12 mouse cellular contexts compared by ENCODE assay signal in the genomic region with DNA sequence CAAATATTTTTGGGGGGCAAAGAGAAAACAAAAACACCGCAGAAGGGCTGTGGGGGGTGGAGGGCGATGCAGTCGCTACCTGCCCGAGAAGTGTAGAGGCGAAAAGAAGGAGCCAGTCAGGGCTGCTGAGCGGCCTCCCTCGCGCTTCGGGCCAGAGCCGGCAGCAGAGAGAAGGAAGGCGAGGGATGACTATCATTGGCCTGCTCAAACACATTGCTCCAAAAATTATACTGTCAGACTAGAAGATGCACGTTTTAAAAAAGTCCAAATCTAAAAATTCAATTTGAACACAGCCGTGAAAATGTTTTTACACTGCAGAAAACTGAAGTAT. TPM values are rescaled to one million over a fixed set of nuclear protein-coding genes. Genes with fewer than 3 reads are reported as not detected.
DNase-seq lines count a peak whose midpoint lies in the region; ATAC-seq lines count a peak whose summit lies in the region.
"Had no signal": no experiment of that assay in that cellular context is flagged by ENCODE, and none has a peak within 500 bp of the region (broad histone marks: within the 10 kb centered on the region; RNA-seq: fewer than 3 reads in every experiment).

No protein-coding gene starts in this region.

- peak overlapping the region; percentile 1; the same call in 1 of the 2 replicates for H3K4me3 ChIP-seq in heart, embryonic 13.5 days
- H3K4me3 ChIP-seq in forebrain, embryonic 11.5 days (ENCODE audit: low read depth, low read length), result no peak overlapping the region
- 0 out of 2 replicates have a peak overlapping the region, but pooled peaks have one; percentile 1 for H3K4me3 ChIP-seq in midbrain, embryonic 14.5 days (replicated peaks; ENCODE audit: low read depth, low read length)

- DNase-seq in heart, postnatal 10 days, result no peak
- peak; percentile 56 for DNase-seq in brain, adult 2 months (ENCODE audit: low read depth, low spot score)
- DNase-seq in forebrain, embryonic 11.5 days (ENCODE audit: low spot score), result no peak
- DNase-seq in midbrain, embryonic 14.5 days, result no peak
- no peak for DNase-seq in ovary, postnatal 14 days (ENCODE audit: low spot score)
- DNase-seq in cerebellum, adult 11-12 months, result no peak
- DNase-seq: heart, adult 11 months; liver, postnatal 0 days; right cerebral cortex, adult 18-20 months had no signal

- WGBS in heart, embryonic 13.5 days, result 23% methylated on average over 13 of the region's 13 CpGs
- WGBS in forebrain, embryonic 11.5 days, result 1% methylated on average over 13 of the region's 13 CpGs
- WGBS in midbrain, embryonic 14.5 days, result 7% methylated on average over 13 of the region's 13 CpGs

- H3K9me3 ChIP-seq in heart, embryonic 13.5 days, result no peaks in the 10 kb centered on the region
- no peaks in the 10 kb centered on the region for H3K9me3 ChIP-seq in forebrain, embryonic 11.5 days (ENCODE audit: control insufficient read depth, low read length)
- H3K9me3 ChIP-seq in midbrain, embryonic 14.5 days (ENCODE audit: control insufficient read depth, low read length), result no peaks in the 10 kb centered on the region

- ATAC-seq in heart, embryonic 13.5 days (ENCODE audit: extremely low read depth, insufficient number of reproducible peaks, low FRiP score, low TSS enrichment), result no peak
- peak; percentile 37; the same call in 1 of the 2 replicates for ATAC-seq in forebrain, embryonic 11.5 days (replicated peaks; ENCODE audit: low FRiP score)
- ATAC-seq in midbrain, embryonic 14.5 days (ENCODE audit: low FRiP score, low TSS enrichment), result no peak
- ATAC-seq: intestine, postnatal 0 days; liver, postnatal 0 days had no signal

- no peak overlapping the region for H3K27ac ChIP-seq in heart, embryonic 13.5 days (replicated peaks)
- no peak overlapping the region for H3K27ac ChIP-seq in forebrain, embryonic 11.5 days (ENCODE audit: low read depth, low read length)
- H3K27ac ChIP-seq in midbrain, embryonic 14.5 days (replicated peaks; ENCODE audit: low read depth, low read length), result no peak overlapping the region

- H3K4me1 ChIP-seq in heart, embryonic 13.5 days, result peaks cover 64% of the 10 kb centered on the region
- H3K4me1 ChIP-seq in forebrain, embryonic 11.5 days (replicated peaks; ENCODE audit: control insufficient read depth, insufficient read depth, low read length), result peaks cover 21% of the 10 kb centered on the region
- H3K4me1 ChIP-seq in midbrain, embryonic 14.5 days (ENCODE audit: control insufficient read depth, insufficient read depth, low read length), result peaks cover 14% of the 10 kb centered on the region

- intact Hi-C loops in heart, postnatal 10 days (cut with DNase I), result no loop called here

- H3K36me3 ChIP-seq in heart, embryonic 13.5 days, result no peaks in the 10 kb centered on the region
- no peaks in the 10 kb centered on the region for H3K36me3 ChIP-seq in forebrain, embryonic 11.5 days (ENCODE audit: control insufficient read depth, insufficient read depth, low read length)
- no peaks in the 10 kb centered on the region for H3K36me3 ChIP-seq in midbrain, embryonic 14.5 days (ENCODE audit: control insufficient read depth, insufficient read depth, low read length)

- peaks cover 100% of the 10 kb centered on the region for H3K27me3 ChIP-seq in heart, embryonic 13.5 days (replicated peaks)
- H3K27me3 ChIP-seq in forebrain, embryonic 11.5 days (ENCODE audit: control insufficient read depth, insufficient read depth, low read length), result peaks cover 91% of the 10 kb centered on the region
- H3K27me3 ChIP-seq in midbrain, embryonic 14.5 days (ENCODE audit: control insufficient read depth, insufficient read depth, low read length), result peaks cover 99% of the 10 kb centered on the region

- peak overlapping the region; percentile 44 for H3K9ac ChIP-seq in heart, embryonic 13.5 days
- no peak overlapping the region; the same call in 1 of the 2 replicates for H3K9ac ChIP-seq in forebrain, embryonic 11.5 days (ENCODE audit: low read length)
- no peak overlapping the region for H3K9ac ChIP-seq in midbrain, embryonic 14.5 days (replicated peaks; ENCODE audit: low read length)
- H3K9ac ChIP-seq: liver, postnatal 0 days had no signal

- H3K4me2 ChIP-seq in heart, embryonic 13.5 days, result peak overlapping the region; percentile 44
- H3K4me2 ChIP-seq in forebrain, embryonic 11.5 days (ENCODE audit: low read depth, low read length, severe bottlenecking), result no peak overlapping the region
- no peak overlapping the region for H3K4me2 ChIP-seq in midbrain, embryonic 14.5 days (ENCODE audit: low read length)

RNA-seq across cellular contexts. Expression of a gene that starts 20.0 kb away (rescaled TPM):
- polyA plus RNA-seq in heart, embryonic 13.5 days (2015; fragmentation: Nextera tagmentation; extraction: Ambion mirVana), result 10.0 and 11.7 TPM in 2 replicates
- total RNA-seq in heart, postnatal 10 days (2021), result 100 to 1,000 TPM; 256 to 266 TPM
- polyA plus RNA-seq in forebrain, embryonic 11.5 days (2014; fragmentation: Nextera tagmentation; extraction: Ambion mirVana), result 7.7 and 8.9 TPM in 2 replicates
- polyA plus RNA-seq in midbrain, embryonic 14.5 days (2014; fragmentation: Nextera tagmentation; extraction: Ambion mirVana), result 45.9 and 49.8 TPM in 2 replicates

RNA-seq across cellular contexts. Expression of a gene that starts 42.4 kb away (rescaled TPM):
- polyA plus RNA-seq in heart, embryonic 13.5 days (2015; fragmentation: Nextera tagmentation; extraction: Ambion mirVana), result 6.3 and 6.6 TPM in 2 replicates
- total RNA-seq in heart, postnatal 10 days (2021), result 1 to 10 TPM; 3.1 to 3.8 TPM
- 5.5 and 6.4 TPM in 2 replicates for polyA plus RNA-seq in forebrain, embryonic 11.5 days (2014; fragmentation: Nextera tagmentation; extraction: Ambion mirVana)
- 9.9 and 12.7 TPM in 2 replicates for polyA plus RNA-seq in midbrain, embryonic 14.5 days (2014; fragmentation: Nextera tagmentation; extraction: Ambion mirVana)

RNA-seq across cellular contexts. Expression of a gene that starts 51.1 kb away (rescaled TPM):
- polyA plus RNA-seq in heart, embryonic 13.5 days (2015; fragmentation: Nextera tagmentation; extraction: Ambion mirVana), result 50.2 and 52.3 TPM in 2 replicates
- 10 to 100 TPM; 23.7 to 25.0 TPM for total RNA-seq in heart, postnatal 10 days (2021)
- 41.0 and 44.3 TPM in 2 replicates for polyA plus RNA-seq in forebrain, embryonic 11.5 days (2014; fragmentation: Nextera tagmentation; extraction: Ambion mirVana)
- polyA plus RNA-seq in midbrain, embryonic 14.5 days (2014; fragmentation: Nextera tagmentation; extraction: Ambion mirVana), result 32.7 and 35.8 TPM in 2 replicates

RNA-seq across cellular contexts. Expression of a gene that starts 57.4 kb away (rescaled TPM):
- polyA plus RNA-seq in heart, embryonic 13.5 days (2015; fragmentation: Nextera tagmentation; extraction: Ambion mirVana), result 7.8 and 8.9 TPM in 2 replicates
- total RNA-seq in heart, postnatal 10 days (2021), result under 1 TPM; 0.50 to 0.89 TPM
- polyA plus RNA-seq in forebrain, embryonic 11.5 days (2014; fragmentation: Nextera tagmentation; extraction: Ambion mirVana), result 3.0 and 3.1 TPM in 2 replicates
- 0.67 and 0.91 TPM in 2 replicates for polyA plus RNA-seq in midbrain, embryonic 14.5 days (2014; fragmentation: Nextera tagmentation; extraction: Ambion mirVana)
- total RNA-seq: layer of hippocampus, postnatal 14 days had no signal
